Mouse (Mus musculus) NIH3T3 (cell line): ENCODE results near the gene Furin.

Experiments used
- DNase-seq: peaks from one replicate; pipeline ENCODE4 v3.0.0-alpha.2; 2012; ENCODE audit warnings: low read depth

Gene Furin

DNA sequence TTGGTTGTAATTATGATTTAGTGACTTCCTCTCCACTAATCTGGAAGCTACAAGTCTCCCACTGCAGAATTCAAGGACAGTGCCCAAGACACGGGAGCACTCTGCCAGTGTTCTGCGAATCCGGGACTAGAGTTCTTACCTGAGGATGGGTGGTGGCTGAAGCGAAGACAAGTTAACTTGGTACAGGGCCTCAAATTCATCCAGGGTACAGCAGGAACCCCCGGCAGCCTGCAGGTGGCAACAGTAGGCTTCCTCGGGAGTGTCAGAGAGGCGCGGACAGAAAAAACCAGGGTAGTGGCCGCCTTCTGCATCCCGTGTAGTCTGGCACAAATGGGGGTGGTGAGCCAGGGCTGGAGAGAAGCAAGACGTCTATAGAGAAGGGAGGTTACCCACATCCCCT lies 64.4 kb downstream of the Furin start, which contains the start of gene Unc45a:
Unc45a (minus strand) TSS at position 213 of the 400 bp plus-strand sequence.
- DNase-seq = peak; percentile 88

DNA sequence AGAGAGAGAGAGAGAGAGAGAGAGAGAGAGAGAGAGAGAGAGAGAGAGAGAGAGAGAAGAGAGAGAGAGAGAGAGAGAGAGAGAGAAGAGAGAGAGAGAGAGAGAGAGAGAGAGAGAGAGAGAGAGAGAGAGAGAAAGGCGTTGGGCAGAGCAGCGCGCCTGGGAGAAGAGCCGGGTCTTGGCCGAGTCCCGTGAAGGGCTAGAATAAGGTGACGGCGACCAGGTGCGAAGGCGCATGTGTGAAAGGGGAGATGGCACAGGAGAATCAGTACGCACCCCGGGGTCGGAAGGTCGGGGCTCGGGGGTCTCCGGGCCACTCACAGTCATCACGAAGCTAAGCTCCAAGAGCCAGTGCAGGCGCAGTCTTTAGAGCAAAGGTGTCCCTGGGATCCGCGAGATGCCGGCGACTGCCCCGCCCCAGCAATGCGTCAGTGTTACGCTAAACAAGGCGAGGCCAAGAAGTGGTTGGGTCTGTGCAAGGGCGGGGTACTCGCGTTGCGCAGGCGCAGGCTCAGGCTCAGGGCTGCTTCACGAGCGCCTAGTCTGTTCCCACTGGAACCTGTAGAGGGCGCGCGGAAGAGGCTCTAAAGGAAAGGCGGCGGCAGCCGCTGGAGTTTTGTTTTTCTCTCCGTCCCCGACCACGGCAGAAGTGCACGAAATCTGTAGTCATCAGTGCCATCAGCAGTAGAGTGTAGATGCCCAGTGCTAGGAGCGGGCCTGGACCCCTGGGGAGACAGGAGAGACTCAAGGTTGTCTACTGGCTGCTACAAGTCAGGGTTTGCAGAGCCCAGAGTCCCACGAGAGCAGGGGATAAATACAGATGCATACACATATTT lies 65.2 kb downstream of the Furin start:
- DNase-seq = peak; percentile 99

DNA sequence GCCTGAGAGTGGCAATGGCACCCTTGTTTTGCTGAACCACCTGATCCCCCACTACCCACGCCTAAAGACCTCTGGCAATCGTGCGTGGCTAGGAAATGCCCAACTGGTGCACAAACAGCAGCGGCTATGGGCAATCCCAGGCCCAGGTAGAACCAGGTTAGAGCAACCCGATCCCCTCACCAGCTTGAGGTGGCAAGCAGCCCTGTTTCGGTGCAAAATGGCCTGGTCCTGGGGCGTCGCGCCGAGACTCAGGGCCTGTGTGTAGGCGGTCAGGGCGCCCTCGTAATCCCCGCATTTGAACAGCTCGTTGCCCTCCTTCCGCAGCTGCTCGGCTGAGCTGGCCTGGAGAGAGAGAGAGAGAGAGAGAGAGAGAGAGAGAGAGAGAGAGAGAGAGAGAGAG lies 65.9 kb downstream of the Furin start:
- DNase-seq = peak; percentile 34
